Mouse (Mus musculus) heart, adult 9 months (tissue): Measurements from ENCODE around the gene Clasrp.
"Not testable (repeated sequence)": the region's sequence is repeated elsewhere in the genome, so short reads cannot be mapped to it uniquely, and the experiment has no call there.

Experiments used
- DNase-seq, 2 experiments: peaks; one replicate each; pipeline ENCODE4 v3.0.0; 2022; ENCODE audit warnings: low spot score in 2 of 2

Gene Clasrp

GRCm38 (mm10) chr7:19609641-19610332 is 5.5 kb upstream of the Clasrp start:
- no peak for DNase-seq

- DNase-seq, result no peak
Measured at GRCm38 (mm10) chr7:19607291-19607690, 3.0 kb upstream of the Clasrp start.

- DNase-seq, result not testable (repeated sequence)
Measured at GRCm38 (mm10) chr7:19604606-19605214, 424 bp upstream of the Clasrp start.

GRCm38 (mm10) chr7:19603055-19603454 is 1.2 kb downstream of the Clasrp start:
- DNase-seq, result no peak

GRCm38 (mm10) chr7:19600562-19600961 is 3.7 kb downstream of the Clasrp start:
- DNase-seq, result no peak

- DNase-seq, result no peak
Measured at GRCm38 (mm10) chr7:19593061-19593730, 11.1 kb downstream of the Clasrp start.

- peak; percentile 35 to 56 for DNase-seq
Measured at GRCm38 (mm10) chr7:19589917-19590316, 14.4 kb downstream of the Clasrp start.

GRCm38 (mm10) chr7:19589207-19589606 is 15.1 kb downstream of the Clasrp start:
- DNase-seq, result no peak

GRCm38 (mm10) chr7:19586269-19586668 is 18.0 kb downstream of the Clasrp start:
- DNase-seq, result no peak

GRCm38 (mm10) chr7:19580634-19581033 is 23.7 kb downstream of the Clasrp start:
- no peak for DNase-seq

- DNase-seq, result no peak
Measured at GRCm38 (mm10) chr7:19579751-19580150, 24.5 kb downstream of the Clasrp start.

- DNase-seq, result no peak
Measured at GRCm38 (mm10) chr7:19578436-19578835, 25.9 kb downstream of the Clasrp start.

- DNase-seq, result no peak
Measured at GRCm38 (mm10) chr7:19577877-19578414, 26.3 kb downstream of the Clasrp start.

GRCm38 (mm10) chr7:19577141-19577852 is 27.0 kb downstream of the Clasrp start, which contains the start of the genes Zfp296 and Gemin7:
Zfp296 (plus strand) TSS chr7:19577287.
Gemin7 (minus strand) TSS chr7:19577595.
- DNase-seq, result no peak

GRCm38 (mm10) chr7:19575559-19575958 is 28.7 kb downstream of the Clasrp start:
- DNase-seq, result no peak

- DNase-seq, result no peak
Measured at GRCm38 (mm10) chr7:19573776-19574140, 30.5 kb downstream of the Clasrp start.

GRCm38 (mm10) chr7:19572926-19573775 is 31.1 kb downstream of the Clasrp start:
- peak; percentile 75 to 78 for DNase-seq

GRCm38 (mm10) chr7:19569647-19570046 is 34.6 kb downstream of the Clasrp start:
- no peak for DNase-seq

- no peak for DNase-seq
Measured at GRCm38 (mm10) chr7:19567426-19567825, 36.9 kb downstream of the Clasrp start.

- no peak for DNase-seq
Measured at GRCm38 (mm10) chr7:19565803-19566202, 38.5 kb downstream of the Clasrp start.

- DNase-seq, result no peak
Measured at GRCm38 (mm10) chr7:19564455-19564854, 39.8 kb downstream of the Clasrp start.
